Mouse (Mus musculus) heart, postnatal 10 days (tissue): ENCODE data around the gene Emilin1. TPM values are rescaled to one million over a fixed set of nuclear protein-coding genes. Genes with fewer than 3 reads are reported as not detected.

Source experiments
- DNase-seq, 2 experiments: peaks; one replicate each; pipeline ENCODE4 v3.0.0; 2021
- intact Hi-C: fragments of 180-260 bp; cut with DNase I; formaldehyde crosslinking; loops from one replicate; pipeline ENCODE4 v1.15.1; 2025
- total RNA-seq, 2 experiments: library from RNA; stranded (reverse); gene quantifications; 2 replicates each; pipeline ENCODE4 v1.2.3; 2021

Gene Emilin1
- total RNA-seq, 2 experiments from 2014 or later, result 68.4 to 76.3 TPM

DNA sequence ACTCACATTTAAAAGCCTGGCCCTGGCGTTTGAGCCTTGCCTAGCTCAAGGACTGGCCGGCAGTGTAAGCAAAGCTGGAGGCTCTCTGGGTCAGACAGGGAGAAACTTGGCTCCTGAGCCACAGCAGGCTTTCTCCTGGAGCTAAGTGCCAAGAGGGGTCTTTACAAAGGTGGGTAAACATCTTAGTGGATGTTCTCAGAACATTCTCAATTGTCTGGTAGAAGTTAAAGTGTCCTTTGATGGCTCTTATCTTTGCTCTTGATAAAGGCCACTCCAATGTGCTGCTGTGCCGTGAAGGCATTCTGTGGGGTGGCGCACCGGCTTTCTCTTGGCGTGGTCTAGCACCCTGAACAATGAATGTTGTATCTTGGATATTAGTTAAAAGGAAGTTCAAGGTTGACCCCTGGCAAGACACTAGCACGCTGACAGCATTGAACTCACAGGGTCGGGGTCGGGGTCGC lies 9.4 kb downstream of the Emilin1 start:
- intact Hi-C loops, result no loop called here
- no peak for DNase-seq

DNA sequence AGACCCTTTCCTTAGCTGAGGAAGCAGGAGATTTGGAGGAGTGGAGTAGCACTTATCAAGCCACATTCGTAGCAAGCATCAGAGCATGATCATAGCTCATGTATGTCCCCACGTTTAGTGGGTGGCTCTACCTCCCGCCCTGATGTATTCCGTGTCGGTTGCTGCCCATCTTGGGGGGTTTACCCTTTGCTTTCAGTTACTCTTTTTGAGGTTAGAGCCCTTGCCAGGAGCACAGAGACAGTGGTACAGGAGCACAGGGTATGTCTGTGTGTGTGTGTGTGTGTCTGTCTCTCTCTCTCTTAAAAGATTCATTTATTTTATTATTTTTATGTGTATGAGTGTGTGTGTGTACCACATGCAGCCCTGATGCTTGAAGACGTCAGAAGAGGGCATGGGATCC lies 9.9 kb downstream of the Emilin1 start:
- DNase-seq, result no peak
- intact Hi-C loops, result no loop called here

DNA sequence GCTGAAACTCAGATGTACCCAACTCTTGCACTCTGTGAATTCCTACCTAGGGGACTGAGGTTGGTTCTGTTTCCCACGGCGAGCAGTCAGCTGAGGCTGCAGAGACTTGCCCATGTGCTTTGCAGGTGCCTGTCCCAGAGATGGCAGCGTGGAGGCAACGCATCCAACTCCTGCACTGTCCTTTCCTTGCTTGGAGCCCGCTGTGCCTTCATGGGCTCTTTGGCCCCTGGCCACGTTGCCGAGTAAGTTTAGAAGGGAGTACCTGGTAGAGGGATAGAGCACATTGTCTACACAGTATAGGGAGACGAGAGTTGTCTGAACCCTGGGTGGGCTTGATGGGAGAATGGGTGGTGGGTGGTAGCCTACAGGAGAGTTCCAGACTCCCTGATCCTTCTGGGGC lies 11.4 kb downstream of the Emilin1 start:
- intact Hi-C loops, result no loop called here
- DNase-seq, result no peak

DNA sequence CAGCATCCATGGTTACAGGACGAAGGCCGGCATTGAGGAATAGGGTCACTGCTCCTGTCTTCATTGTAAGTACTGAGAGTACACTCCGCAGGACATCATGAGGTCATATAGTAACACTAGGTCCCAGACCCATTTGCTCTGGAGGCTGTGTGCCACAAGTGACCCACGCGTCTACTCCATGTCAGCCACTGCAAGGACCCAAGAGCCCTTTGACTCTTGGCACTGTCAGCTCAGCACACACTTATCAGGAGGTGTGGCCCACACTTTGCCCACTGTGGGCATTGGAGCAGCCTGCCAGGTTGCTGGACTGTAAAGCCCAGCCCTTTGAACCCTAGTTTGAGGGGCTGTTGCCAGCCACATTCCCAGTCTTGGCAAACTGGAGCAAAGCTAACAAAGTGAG lies 12.0 kb downstream of the Emilin1 start:
- intact Hi-C loops, result no loop called here
- no peak for DNase-seq

DNA sequence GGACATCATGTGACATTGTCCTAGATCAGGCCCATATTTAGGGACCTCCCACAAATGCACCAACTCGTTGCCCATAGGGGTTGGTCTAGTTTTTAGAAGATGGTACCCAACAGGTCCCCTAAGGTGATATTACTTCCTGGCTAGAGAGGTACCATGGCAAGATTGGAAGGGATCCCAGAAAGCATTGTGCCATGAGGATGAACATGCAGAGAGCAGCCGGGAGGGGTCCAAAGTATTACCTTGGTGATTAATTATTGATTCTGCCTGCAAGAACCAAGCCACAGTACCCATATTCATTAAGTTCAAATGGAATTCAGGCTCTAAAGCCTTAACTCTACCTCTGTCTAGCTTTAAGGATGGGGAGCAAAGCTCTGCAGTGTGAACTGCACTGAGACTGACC lies 12.9 kb downstream of the Emilin1 start:
- intact Hi-C loops, result no loop called here
- no peak for DNase-seq

DNA sequence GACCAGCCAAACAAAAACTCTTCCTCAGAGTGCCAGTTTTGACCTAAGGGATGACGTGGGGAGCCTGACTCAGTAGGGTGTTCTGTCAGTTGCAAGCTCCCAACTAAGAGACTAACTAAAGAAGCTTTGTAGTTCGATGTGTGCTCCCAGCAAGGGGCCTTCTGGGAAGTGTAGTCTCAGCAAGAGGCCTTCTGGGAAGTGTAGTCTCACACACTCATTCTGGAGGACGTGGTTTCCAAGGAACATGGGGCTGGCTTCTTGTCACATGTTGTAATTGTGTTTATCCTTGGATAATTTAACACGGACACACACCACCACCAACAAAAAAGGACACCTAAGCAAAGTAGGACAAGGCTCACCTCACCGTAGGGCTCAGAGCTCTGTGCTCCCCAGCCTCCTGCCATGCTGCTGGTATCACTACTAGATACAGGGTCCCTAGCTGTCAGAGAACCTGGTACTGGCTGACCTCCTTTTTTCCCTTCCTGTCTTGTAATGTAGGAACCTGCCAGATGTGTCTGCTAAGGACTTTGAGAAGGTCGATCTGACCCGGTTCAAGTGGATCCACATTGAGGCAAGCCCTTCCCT lies 14.8 kb downstream of the Emilin1 start:
- no peak for DNase-seq

DNA sequence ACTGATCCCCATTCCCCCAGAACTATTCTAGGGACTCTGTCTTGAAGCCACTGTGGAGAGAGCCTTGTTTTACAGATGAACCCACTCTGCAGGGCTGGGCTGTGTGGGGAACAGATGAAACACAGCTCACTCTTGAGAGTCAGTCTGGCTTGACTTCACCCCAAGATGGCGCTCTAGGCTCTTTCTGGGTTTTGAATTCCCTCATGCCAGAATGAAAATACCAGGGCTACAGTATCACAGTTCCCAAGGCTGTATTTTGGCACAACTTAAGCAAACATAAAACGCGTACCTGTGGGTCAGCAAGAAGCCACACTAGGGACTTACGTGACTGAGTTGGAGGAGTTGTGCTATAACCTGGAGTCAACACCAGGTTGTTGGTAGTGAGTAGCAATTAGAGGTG lies 16.9 kb downstream of the Emilin1 start:
- intact Hi-C loops, result loop anchor here (1.0 kb wide), 2 partner anchors 68 to 74 kb away; no protein-coding TSS in a partner anchor
- peak; percentile 87 to 93 for DNase-seq

More for the DNA sequence above, 14.8 kb downstream of the Emilin1 start:
- intact Hi-C loops, result no loop called here

DNA sequence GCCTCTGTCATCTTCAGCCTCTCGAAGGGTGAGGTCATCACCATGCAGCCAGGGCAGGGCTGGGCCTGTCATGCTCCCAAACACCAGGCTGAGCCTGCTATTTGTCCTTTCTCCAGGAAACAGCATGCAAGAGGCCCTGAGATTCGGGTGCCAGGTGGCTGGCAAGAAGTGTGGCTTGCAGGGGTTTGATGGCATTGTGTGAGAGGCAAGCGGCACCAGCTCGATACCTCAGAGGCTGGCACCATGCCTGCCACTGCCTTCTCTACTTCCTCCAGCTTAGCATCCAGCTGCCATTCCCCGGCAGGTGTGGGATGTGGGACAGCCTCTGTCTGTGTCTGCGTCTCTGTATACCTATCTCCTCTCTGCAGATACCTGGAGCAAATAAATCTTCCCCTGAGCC lies 17.6 kb downstream of the Emilin1 start:
- intact Hi-C loops, result loop anchor here (1.0 kb wide), 2 partner anchors 67 to 73 kb away; no protein-coding TSS in a partner anchor

DNA sequence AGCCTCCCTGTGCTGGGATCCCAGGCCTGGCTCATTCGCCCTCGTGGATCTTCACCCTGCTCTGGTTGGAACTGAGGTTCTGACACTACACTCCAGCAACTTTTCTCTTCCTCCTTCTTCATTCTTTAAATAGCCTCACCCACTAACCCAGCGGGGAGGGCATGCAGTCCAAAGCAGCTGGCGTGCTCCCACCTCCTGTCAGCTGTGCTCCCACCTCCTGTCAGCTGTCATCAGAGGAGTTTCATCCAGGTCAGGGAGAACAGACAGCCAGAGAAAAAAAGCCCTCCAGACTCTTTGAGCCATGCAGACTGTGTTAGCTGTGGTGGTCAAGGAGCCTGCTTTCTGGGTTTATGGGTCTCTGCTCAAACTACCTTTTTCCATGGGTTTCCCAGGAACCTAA lies 18.2 kb downstream of the Emilin1 start:
- DNase-seq, result peak in 1 of 2 experiments; percentile 28
- intact Hi-C loops, result no loop called here

More for the DNA sequence above, 17.6 kb downstream of the Emilin1 start:
- DNase-seq, result peak in 1 of 2 experiments; percentile 8

DNA sequence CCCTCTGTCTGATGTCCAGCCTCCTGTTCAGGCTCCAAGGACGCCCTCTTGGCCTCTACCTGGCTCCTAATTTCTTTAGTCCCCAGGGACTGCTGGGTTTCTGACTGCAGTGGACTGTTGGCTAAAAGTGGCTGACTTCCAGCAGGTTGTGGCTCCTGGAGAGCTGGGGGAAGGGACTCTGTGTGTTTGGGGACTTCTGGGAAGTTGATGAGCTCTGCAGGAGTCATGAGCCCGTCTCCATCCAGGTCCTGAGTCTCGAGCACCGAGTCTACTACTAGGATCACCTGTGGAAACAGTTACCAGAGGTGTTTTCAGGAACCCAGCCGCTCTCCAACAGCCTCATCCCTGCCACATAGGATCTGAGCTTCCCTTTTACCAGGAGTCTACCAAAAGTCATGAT lies 20.5 kb downstream of the Emilin1 start:
- DNase-seq, result peak in 1 of 2 experiments; percentile 0
- intact Hi-C loops, result no loop called here

DNA sequence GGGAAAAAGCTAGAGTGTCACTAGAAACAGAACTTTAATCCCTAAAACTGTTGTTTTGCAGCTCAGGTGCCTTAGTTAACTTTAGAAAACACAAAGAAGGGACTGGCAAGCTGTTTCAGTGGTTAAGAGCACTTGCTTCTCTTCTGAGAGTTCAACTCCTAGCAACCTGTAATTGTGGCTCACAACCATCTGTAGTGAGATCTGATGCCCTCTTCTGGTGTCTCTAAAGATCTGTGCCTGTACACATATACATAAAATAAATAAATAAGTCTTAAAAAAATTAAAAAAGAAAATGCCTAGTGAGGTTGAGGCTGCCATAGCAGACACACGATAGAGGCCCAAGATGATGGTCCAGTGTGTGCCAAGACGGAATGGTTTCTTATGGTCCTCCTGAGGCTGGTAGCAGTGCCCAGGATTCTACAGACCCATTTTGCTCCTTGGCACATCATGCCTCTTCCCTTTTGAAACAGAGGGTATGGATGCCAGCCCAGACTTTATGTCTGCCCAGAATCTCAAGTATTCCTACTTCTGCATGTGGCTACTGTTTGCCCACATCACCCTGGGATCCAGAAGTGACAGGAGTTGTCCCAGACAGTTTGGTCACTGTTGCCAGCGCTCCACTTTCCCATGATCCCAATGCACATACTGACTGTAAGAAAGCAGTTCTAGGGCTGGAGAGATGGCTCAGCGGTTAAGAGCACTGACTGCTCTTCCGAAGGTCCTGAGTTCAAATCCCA lies 21.7 kb downstream of the Emilin1 start:
- DNase-seq, result peak in 1 of 2 experiments; percentile 1
- intact Hi-C loops, result no loop called here

DNA sequence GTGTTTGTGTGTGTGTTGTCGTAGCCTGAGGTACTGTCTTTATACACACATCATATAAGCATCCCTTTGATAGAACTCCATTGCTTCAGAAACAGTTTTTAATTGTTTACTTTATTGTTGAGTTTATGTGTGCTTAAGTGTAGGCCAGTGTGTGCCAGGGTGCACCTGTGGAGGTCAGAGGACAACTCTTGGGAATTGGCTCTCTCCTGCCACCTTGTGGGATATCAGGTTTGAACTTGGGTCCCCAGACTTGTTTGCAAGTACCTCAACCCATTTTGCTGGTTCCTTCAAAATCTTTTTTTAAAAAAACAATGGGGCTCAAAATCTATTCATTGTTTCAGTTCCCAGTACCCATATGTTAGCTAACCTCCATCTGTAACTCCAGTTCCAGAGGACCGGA lies 29.8 kb downstream of the Emilin1 start:
- intact Hi-C loops, result no loop called here
- no peak for DNase-seq

DNA sequence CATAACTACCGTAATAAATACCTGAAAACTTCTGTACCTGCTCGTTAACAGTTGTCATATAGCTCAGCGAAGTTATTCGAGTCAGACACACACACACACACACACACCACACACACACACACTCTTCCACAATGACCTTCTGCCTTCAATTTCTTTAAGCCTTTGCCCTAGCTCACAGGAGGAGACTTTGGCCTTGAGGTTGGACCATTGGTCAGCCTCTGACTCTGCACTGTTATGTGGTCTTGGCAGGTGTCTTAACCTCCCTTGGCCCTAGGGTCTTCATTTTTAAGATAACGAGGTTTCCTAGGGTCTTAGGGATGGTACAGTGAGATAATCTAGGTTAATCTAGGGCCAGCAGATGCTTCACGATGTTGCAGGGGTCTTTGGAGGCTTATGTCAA lies 31.1 kb downstream of the Emilin1 start:
- intact Hi-C loops, result no loop called here
- DNase-seq, result no peak

DNA sequence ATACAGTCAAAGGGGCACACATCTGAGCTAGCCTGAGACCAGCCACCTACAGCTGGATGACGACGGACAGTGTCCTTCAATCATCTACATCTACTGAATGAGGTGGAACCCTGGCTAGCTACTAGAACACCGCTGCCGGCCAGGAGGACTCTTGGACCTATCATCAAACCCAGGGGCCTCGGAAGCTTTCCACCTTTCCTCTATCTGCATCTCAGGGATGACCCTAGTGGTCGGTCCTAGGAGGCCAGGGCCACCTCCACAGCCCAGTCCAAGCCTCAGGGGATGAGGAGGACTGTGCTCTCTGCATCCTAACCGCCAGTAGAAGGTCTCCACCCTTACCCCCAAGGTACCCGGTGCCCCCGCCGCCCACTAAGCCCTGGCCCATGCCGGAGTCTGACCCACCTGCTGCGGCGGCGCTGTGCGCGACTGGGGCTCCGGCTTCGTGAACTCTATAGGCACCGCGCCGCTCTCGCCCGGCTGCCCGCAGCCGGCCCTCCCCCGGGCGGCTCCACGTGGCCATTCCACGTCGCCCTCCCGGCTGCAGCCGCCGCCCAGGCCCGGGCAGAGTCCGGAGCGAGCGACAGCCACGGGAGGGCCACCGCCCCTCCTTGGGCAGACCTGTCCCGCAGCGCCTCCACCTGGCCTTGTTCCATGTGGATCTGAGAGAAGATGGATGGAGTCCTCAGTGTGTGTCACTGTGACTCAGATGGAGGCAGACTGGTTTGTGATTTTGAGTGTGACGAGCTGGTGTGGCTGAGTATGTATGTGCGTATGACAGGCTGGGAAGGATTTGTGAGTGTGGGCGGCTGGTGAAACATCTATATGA lies 32.0 kb downstream of the Emilin1 start, which contains the start of gene Cgref1:
Gene Cgref1, minus strand, starts transcription at position 636 of the 826 bp plus-strand sequence.
- intact Hi-C loops, result no loop called here
- DNase-seq, result peak; percentile 64 to 70

DNA sequence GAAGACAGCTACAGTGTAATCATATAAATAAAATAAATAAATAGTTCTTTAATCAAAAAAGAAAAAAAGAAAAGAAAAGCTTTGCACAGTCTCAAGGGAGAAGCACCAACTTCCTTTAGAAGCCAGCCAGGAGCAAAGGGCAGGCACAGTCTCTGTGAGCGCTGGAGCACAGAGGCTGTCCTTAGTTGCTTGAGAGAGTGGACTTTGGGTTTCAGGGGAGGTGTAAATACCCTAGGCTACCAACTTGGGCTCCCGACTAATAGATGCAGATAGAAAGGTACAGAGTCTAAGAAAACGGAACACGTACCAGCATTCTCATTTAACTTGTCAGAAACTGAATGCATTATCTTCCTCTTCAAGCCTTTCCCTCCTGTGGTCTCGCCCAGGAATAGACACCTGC lies 35.4 kb downstream of the Emilin1 start:
- intact Hi-C loops, result no loop called here
- no peak for DNase-seq

DNA sequence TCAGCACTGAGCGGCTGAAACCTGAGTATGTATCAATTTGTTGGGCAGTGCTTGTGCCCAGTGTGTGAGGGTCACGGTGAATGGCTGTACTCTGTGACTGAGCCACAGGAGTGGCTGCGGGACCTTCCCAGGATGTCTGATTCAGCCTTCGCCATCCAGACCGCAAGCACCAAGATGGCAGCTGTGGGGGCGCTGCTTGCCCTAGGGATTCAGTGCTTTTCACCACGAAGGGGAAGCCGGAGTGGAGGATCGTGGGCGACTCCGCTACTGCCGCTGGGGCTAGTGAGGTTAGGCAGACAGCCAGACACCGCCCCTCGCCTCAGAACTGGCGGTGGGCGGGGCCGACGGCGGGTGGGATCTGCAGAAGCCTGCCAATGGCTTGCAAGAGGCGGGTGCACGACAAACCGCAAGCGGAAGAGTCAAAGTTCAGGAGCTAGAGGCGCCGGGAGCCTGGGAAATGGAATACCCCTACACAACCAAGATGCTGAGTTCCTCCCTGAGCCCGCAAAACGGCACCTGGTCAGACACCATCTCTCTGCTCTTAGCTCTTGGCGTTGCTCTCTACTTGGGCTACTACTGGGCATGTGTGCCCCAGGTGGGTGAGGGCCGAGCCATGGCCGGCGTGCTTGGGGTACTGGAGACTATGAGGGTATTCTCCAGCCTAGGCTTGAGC lies 36.6 kb downstream of the Emilin1 start:
- intact Hi-C loops, result no loop called here
- peak; percentile 94 for DNase-seq

DNA sequence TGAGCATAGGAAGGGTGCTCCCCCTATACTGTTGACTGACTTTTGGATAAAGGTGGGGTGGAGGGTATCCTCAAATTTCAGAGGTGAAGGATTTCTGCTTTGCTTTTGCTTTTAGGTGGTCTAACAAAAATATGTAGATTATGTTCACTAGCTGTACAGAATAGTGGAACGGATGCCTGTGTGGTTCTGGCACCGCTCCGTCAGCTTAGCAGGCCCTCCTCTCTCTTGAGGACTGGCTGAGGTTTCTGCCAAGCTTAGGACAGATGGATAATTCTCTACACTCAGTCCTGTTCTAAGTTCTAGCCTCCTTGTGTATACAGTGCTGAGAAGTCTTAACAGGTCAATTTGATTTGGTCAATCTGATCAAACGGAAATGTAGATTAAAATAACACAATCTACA lies 37.2 kb downstream of the Emilin1 start:
- intact Hi-C loops, result no loop called here
- DNase-seq, result peak; percentile 45 to 51

DNA sequence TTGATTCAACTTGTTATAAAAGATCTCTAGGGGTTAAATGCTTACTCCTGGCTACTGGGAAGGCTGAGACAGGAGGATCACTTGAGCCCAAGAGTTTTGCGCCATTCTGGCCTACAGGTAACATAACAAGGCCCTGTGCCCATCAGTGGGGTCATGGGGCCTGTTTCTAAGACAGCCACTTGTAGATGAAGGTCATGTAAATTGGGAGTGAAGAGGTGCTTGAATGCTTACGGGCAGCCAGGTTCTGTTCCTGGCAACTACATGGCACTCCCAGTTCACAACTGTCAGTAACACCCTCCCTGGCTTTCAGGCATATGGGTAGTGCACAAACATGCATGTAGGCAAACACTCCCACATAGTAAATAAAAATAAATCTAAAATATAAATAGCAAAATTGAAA lies 37.7 kb downstream of the Emilin1 start:
- intact Hi-C loops, result no loop called here
- no peak for DNase-seq

DNA sequence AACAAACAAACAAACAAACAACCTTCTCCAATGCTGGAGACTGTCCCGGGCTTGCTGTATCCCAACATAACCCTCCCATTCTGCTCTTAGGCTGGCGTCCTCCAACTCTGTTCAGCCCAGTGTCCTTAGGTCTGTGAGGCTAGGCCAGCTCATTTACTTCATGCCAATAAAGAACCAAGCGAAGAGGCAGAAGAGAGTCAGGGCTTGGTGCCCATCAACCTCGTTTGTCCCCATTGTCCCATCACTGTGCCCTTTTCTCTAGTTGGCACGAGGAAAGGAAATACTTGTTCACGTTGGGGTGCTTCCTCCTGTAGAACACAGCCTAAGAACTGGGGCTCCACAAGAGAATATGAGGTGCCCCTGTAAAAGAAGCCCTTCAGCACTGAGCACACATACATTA lies 38.5 kb downstream of the Emilin1 start:
- intact Hi-C loops, result no loop called here
- DNase-seq, result no peak

DNA sequence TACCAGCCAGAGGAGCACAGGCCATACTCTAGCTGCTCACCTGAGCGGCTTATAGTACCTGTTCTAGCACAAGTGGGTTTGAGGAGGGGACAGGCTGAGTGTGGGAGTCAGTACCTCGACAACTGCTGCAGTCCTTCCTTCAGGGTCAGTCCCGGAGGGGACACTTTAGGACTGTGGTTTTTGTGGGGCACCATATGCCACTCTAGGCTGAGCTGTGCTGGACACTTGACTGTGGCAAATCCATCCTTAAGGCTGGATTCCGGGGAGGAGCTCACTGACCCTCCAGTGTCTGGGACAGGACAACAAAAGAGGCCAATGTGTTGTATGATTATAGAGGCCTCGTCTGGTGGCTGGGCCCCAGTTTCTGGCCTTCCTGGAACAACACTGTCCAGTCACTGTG lies 39.3 kb downstream of the Emilin1 start:
- DNase-seq, result no peak
- intact Hi-C loops, result no loop called here

DNA sequence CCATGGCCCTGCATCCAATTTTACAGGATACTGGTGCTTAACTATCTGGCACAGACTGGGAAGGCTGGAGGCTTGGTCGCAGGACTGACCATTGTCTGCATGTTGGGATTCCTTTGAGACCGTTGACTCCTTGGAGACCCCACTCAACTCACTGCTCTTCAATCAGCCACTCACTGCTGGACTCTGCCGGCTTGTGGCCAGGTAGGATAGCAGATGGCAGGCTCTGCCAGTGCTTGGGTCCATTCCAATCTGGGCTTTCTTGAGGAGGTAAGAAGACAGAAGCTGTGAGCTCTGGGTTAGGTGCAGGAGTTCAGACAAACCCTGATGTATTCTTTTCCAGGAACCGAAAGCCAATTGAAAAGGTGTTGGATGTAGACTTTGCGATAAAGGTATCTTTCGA lies 40.9 kb downstream of the Emilin1 start:
- DNase-seq, result no peak
- intact Hi-C loops, result no loop called here
